Mouse (Mus musculus) cortical plate, adult 2 months (tissue): Measurements from ENCODE around the gene Ccdc144b.

Experiments used
- CTCF ChIP-seq: fragments of 200-500 bp; IDR thresholded peaks from 2 replicates; pipeline ENCODE4 v1.5.1; 2011; ENCODE audit warnings: mild to moderate bottlenecking, control low read depth, low read length; ENCODE audit not compliant: insufficient read depth; ENCODE audit errors: extremely low read depth
- POLR2A ChIP-seq: fragments of 200-500 bp; IDR thresholded peaks from 2 replicates; pipeline ENCODE4 v1.6.1; 2011; ENCODE audit warnings: mild to moderate bottlenecking, low read length, control low read depth; ENCODE audit not compliant: insufficient read depth; ENCODE audit errors: extremely low read depth

DNA sequence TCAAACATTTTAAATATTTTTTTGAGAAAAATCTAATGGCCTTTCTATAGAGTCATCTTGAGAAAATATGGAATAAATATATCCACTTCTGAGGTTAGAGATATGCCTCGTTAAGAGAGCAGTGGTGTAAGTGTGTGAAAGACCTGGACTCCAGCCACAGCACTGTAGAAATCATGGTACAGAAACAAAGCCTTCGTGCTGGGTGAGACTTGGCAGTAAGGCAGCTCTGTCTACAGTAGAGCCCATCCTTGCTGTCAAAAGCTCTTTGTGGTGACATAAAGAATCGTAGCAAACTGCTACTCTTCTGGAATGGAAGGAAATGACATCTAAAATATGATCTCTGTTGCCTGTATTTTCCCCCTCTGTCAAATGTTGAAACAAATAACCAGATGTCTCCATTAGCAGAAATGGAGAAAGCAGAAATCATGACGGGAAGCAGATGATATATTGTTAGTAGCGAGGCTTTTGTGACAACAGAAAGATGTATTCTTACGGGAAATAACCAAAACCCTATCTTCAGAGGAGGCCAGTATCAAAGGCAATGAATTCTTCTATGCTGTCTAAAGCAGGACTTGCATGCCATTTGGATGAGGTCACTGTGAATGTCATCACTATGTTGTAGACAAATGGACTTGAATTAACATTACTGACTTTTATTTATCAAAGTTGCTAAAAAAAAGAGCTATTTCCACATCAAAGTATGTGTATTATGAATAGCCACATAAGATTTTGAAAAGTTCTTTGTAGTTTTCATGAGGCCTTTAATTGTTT, 21.4 kb downstream of the Ccdc144b start:
- TF ChIP-seq CTCF (no peak), POLR2A (no peak)
